Mouse (Mus musculus): ENCODE measurements around the gene Cwc22.

Cwc22 gene

GRCm38 (mm10) chr2:77969956-77970355 lies 23.8 kb upstream of the Cwc22 start:
- no peak for DNase-seq (ENCODE audit: low spot score)

DNA sequence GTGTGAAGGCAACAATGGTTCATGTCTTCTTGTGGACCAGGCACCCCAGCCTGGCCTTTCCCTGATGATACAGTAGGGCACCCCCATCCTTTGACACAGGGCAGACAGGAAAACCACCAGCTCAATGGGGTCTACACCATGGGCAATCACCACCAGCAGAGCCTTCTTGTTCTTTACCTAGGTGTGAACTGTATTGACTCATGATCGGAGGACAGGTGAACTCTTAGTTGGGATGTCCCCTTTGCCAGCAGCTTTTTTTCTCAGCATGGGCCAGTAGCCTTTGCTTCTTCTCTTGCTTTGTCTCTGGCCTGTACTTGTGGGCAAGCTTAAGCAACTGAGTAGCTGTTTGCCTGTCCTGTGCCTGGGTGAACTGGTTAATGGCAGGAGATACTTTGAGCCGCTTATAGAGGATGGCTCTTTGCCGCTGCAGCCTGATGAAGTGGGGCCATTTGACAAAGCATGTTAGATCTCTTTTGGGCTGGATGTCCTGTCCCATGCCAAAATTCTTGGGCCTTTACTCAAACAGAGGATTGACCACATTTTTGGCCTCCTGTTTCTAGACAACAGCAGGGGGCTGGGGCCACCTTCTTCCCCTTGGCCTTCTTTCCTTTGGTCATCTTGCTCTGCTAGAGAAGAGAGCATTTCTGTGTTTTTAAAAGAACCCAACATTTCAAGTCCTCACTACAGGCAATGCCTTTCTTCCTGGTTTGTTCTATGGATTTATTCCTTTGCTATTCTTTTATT lies 16.4 kb upstream of the Cwc22 start:
- no peak for DNase-seq (ENCODE audit: low spot score)

DNA sequence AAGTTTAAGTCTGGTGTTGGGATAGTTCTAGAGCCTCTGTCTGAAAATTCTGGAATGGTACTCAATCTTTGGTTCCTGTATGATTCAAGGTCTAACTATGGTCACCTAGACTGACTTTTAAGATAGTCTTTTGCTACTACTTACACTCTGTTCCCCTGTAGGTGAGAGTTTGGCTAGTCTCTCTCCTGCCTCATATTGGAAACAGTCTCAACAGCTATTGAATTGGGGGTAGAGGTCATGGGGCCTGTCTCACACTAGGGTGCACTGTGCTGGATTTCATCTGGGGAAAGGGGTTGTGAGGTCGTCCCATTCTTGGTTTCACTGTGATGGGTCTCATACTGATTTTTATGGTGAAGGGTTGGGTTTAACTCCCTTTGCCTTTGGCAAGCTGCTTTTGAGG lies 15.1 kb upstream of the Cwc22 start:
- no peak for DNase-seq (ENCODE audit: low spot score)

DNA sequence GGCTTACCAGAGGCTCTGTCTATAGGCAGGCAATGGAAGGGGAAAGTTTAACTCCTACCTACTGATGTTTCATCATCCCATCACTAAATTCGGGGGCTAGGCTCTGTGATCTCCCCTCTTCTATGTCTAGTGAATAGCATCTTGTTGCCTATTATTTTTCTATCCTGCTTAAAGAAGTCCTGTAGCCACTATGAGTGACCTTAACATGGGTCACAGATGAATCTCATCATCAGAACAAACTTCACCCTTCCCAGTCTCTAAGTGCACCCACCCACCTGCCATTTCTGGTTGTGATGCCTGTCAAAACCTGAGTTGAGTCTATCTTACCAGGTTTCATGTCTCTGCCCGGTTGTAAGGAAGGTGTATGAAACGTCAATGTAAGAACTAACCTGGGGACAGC lies 14.5 kb upstream of the Cwc22 start:
- no peak for DNase-seq (ENCODE audit: low spot score)

GRCm38 (mm10) chr2:77959341-77959740 lies 13.2 kb upstream of the Cwc22 start:
- no peak for DNase-seq (ENCODE audit: low spot score)

- no peak for DNase-seq (ENCODE audit: low spot score)
Observed at GRCm38 (mm10) chr2:77951415-77951913, 5.3 kb upstream of the Cwc22 start.

DNA sequence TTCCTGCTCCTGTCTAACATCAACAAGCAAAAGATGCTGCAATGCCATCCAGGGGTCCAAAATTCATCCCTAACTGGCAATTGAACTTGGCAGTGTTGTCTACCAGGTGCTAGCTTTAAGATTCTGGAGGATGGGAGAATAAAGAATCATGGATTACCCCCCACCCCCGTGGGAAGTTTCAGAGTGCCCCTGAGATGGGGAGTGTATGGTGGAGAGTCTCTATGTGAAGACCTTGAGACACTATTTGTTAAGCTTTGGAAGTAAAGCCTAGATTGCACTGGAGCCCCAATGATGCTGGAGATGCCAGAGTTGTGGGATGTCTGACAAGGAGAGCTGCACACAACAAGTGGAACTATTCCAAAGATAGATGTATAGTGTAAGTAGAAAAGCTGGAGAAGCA lies 3.9 kb upstream of the Cwc22 start:
- no peak for DNase-seq (ENCODE audit: low spot score)

- no peak for DNase-seq (ENCODE audit: low spot score)
Observed at GRCm38 (mm10) chr2:77949521-77949920, 3.3 kb upstream of the Cwc22 start.

GRCm38 (mm10) chr2:77948921-77949320 lies 2.7 kb upstream of the Cwc22 start:
- no peak for DNase-seq (ENCODE audit: low spot score)

DNA sequence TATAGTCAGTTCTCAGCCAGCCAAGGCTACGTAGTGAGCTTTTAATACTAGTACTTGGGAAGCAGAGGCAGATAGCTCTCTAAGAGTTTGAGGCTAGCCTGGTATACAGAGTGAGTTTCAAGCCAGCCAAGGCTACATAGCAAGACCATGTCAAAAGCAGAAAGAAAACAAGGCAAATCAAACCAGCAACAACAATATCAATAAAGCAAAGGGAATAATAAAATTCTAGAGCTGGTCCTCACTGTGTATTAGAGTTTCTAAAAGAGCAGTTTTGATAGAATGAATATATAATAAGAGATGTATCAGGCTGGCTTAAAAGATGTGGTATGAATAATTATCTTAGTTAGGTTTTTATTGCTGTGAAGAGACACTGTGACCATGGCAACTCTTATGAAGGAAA lies 2.0 kb upstream of the Cwc22 start:
- no peak for DNase-seq (ENCODE audit: low spot score)

DNA sequence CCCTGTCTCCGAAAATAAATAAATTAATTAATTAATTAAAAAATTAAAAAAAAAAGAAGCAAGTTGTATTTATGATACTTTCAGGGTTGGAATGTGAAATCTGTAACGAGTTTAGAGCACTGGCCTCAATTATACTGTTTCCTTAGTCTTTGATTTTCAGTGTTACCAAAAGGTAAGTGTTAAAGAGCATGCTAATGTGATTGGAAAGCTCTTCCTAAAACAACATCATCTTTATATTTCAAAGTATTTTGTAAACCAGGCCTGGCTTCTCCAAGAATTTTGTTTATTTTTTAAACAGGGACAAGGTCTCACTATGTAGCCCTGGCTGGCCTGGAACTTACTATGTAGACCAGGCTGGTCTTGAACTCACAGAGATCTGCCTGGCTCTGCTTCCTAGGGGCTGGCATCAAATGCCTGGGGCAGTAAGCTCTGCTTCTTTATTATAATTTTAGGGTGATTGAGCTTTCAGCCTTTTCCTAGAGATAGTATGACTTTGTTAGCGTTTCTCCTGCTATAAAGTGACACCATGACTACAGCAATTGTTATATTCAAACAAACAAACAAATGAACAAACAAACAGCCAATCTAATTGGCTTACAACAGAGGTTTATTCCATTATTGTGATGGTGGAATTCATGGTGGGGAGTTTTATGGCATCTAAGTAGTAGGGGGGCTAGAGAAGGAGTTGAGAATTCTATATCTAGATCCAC lies 1.1 kb upstream of the Cwc22 start:
- no peak for DNase-seq (ENCODE audit: low spot score)

- no peak for DNase-seq (ENCODE audit: low spot score)
Observed at GRCm38 (mm10) chr2:77944860-77945595, 1.1 kb downstream of the Cwc22 start.

DNA sequence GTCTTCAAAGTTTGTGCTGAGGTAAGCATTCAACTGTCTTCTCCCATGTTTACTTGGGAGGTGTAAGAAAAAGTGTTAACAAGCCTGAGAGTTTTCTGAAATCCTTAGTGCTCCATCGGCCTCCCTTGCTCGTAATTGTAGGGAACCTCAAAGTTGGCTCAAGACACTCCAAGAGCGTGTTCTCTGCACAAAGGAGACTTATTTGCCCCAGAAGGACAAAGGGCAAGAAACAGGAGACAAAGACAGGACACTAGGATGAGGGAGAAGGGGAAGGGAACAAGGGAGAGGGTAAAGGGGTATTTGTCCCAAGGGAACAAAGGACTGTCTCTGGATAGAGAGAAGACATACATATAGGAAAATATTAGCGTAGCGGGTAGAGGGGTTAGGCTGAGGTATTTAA lies 1.9 kb downstream of the Cwc22 start:
- DNase-seq (ENCODE audit: low spot score): no peak

- DNase-seq (ENCODE audit: low spot score): no peak
Observed at GRCm38 (mm10) chr2:77941944-77942343, 4.2 kb downstream of the Cwc22 start.

DNA sequence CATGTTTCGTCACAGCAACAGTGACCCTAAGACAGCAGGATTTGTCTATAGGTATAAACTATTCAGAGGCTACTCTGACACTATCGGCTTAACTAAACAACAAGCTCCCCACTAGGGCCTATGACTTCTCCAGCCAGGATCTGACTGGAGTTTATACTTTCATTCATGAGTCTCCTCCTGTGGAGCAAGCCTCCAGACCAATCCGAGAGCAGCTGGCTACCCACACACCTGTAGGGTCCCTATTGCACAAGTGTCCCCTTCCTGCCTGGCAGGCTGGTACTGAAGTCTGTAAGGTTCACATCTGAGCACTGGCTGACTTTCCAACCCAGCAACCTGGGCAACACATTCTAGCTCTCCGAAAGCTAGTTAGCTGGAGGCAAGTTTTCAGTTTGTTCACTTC lies 7.9 kb downstream of the Cwc22 start:
- DNase-seq (ENCODE audit: low spot score): no peak

- no peak for DNase-seq (ENCODE audit: low spot score)
Observed at GRCm38 (mm10) chr2:77937818-77938217, 8.4 kb downstream of the Cwc22 start.

DNA sequence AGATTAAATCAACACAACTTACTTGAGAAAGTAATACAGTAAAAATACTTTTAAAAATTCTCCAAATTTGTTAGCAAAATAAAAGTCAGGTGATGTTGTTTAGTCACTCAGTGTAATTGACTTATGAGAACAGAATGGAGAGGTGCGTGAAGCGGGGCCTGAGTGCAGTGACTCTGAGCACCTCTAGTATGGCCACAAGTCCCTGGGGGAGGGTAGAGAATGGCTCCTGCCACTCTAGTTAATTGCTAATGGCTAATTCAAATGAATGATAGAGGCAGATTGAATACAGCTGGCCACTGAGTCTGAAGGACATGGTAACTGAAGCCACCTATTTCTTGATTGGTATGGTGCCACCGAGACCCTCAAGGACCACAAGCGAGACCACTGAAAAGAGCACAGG lies 12.0 kb downstream of the Cwc22 start:
- no peak for DNase-seq (ENCODE audit: low spot score)

GRCm38 (mm10) chr2:77933630-77934029 lies 12.5 kb downstream of the Cwc22 start:
- DNase-seq (ENCODE audit: low spot score): no peak

DNA sequence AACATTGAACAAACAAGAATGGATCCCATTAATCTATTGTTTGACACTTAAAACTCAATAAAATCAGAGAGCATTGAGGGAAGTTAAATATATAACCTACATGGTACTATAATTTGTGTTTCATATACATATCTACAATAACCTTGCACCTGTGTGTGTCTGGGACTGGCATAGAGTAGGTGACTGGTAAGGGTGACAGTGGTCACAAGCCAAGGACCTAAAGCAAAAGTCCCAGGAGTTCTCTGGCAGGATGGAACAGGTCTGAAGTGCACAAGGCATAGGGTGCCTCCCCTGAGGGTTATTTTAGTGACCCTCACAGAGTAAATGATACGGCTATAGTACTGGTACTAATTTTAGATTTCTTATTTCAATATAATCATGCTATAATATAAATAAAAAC lies 14.2 kb downstream of the Cwc22 start:
- no peak for DNase-seq (ENCODE audit: low spot score)

- no peak for DNase-seq (ENCODE audit: low spot score)
Observed at GRCm38 (mm10) chr2:77928352-77928751, 17.8 kb downstream of the Cwc22 start.

GRCm38 (mm10) chr2:77926468-77926867 lies 19.7 kb downstream of the Cwc22 start:
- DNase-seq (ENCODE audit: low spot score): no peak

DNA sequence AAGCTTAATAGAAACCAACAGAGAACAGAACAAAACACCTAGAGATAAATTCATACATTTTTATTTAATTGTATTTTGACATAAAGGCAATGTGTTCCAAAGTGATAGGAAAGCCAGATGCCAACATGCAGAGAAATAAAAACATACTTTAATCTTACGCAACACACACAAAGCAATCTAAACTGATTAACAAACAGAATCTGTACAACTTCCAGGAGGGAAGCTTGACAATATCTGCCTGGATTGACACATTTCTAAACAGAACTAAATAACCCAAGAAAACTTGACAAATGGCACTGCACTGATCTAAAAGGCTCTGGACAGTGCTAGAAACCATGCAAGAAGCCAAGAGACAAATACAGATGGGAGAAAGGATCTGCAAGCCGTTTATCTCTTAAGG lies 20.2 kb downstream of the Cwc22 start:
- DNase-seq (ENCODE audit: low spot score): no peak
